Mouse (Mus musculus) left cerebral cortex, postnatal 10 days (tissue): Measurements from ENCODE around the gene Zdhhc17. TPM values are rescaled to one million over a fixed set of nuclear protein-coding genes. Genes with fewer than 3 reads are reported as not detected.
A peak's percentile ranks its signal among the peaks of the same experiment; 100 is the strongest.

ENCODE experiments used
- DNase-seq, 2 experiments: peaks; one replicate each; pipeline ENCODE4 v3.0.0; 2021 to 2022; ENCODE audit warnings: low spot score in 2 of 2, mixed read lengths in 1 of 2; ENCODE audit errors: extremely low spot score in 1 of 2
- intact Hi-C: fragments of 180-260 bp; cut with DNase I; formaldehyde crosslinking; loops from one replicate; pipeline ENCODE4 v1.15.1; 2025
- total RNA-seq, 2 experiments: library from RNA; stranded (reverse); gene quantifications; 2 replicates each; pipeline ENCODE4 v1.2.3; 2021

Zdhhc17 gene
- total RNA-seq, 2 experiments from 2014 or later = 82.5 to 88.4 TPM

- no peak for DNase-seq
These were observed 763 bp downstream of the Zdhhc17 start for GRCm38 (mm10) chr10:111009113-111009640.

DNA sequence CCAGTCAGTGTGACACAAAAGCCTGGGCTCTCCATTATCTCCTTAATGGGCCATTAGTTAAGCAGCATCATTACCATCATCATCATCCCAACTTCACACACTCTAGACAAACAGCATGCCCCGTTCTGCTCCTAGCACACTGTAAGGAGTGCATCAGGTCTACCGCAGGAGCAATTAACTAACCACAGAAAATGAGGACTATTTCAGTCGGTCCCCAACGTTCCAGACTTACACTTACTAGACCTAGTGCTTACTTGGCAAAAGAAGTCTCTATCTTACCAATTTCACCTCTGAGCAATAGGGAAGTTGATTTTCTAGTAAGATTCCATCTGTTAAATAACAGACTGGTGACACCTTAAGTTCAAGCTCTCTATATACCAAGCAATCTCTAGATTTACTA, 2.3 kb downstream of the Zdhhc17 start:
- no peak for DNase-seq
- intact Hi-C loops = no loop called here

More at GRCm38 (mm10) chr10:111009113-111009640, 763 bp downstream of the Zdhhc17 start:
- intact Hi-C loops = no loop called here

- intact Hi-C loops = no loop called here
These were observed 4.1 kb downstream of the Zdhhc17 start for GRCm38 (mm10) chr10:111005611-111006488.

DNA sequence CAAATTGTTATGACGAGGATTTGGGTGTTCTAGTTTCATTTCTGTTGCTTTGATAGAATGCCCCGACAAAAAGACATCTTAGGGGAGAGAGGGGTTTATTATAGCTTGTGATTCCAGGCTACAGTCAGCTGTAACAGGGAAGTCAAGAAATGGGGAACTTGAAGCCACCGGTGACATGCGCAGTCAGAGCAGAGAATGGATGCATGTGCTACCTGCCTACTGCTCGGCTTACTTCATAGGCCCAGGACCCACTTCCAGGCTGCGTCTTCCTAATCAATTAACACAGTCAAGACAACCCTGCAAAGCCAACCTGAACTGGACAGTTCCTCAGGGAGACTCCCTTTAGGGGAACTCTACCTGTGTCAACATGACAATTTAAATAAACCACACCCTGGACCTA, 5.7 kb downstream of the Zdhhc17 start:
- DNase-seq = no peak
- intact Hi-C loops = no loop called here

More at GRCm38 (mm10) chr10:111005611-111006488, 4.1 kb downstream of the Zdhhc17 start:
- no peak for DNase-seq

DNA sequence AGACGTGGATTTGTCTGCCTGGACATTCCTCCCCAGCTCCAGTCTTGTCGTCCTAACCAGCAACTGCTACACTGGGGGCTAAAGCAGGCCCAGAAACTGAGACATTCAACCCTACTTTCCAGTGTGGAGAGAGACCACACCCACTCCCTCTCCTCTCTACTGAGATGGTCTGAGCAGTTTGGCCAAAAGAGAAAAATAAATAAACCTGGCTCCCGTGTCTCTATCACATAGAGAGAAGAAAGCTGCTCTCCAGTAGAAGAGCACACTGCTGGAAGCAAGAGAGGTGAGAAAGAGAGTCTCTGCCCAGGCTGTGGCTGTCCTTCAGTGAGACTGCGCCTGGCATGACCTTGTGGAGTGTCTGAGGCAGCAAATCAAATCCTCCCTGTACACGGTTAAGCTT, 10.7 kb downstream of the Zdhhc17 start:
- intact Hi-C loops = no loop called here
- DNase-seq = no peak

DNA sequence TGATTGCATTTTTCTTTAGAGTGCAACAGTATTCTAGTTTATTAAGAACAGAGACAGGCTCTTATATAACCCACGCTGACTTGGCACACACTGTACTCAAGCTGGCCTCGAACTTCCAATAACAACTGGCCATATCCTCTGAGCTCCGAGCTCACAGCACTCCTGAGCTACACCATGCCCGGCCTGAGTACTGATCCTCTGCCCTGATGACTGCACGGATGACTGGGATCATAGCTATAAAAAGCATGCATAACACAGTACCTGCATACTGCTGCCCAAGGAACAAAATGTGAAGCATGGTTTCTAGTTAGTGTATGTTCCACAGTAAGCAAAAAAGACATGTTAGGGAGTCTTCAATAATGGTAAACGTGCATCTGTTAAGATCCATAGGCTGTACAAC, 12.8 kb downstream of the Zdhhc17 start:
- intact Hi-C loops = no loop called here
- no peak for DNase-seq

- intact Hi-C loops = loop anchor here (5.0 kb wide), 1 partner anchor 108 kb away; no protein-coding TSS in a partner anchor
- DNase-seq = no peak
These were observed 15.2 kb downstream of the Zdhhc17 start for GRCm38 (mm10) chr10:110994761-110995160.

- DNase-seq = no peak
- intact Hi-C loops = loop anchor here (5.0 kb wide), 1 partner anchor 109 kb away; no protein-coding TSS in a partner anchor
These were observed 16.7 kb downstream of the Zdhhc17 start for GRCm38 (mm10) chr10:110993249-110993648.

- DNase-seq = no peak
- intact Hi-C loops = loop anchor here (5.0 kb wide), 1 partner anchor 110 kb away; no protein-coding TSS in a partner anchor
These were observed 17.9 kb downstream of the Zdhhc17 start for GRCm38 (mm10) chr10:110992047-110992431.

- no peak for DNase-seq
- intact Hi-C loops = loop anchor here (5.0 kb wide), 1 partner anchor 111 kb away; no protein-coding TSS in a partner anchor
These were observed 18.5 kb downstream of the Zdhhc17 start for GRCm38 (mm10) chr10:110991307-110992046.

- DNase-seq = no peak
- intact Hi-C loops = loop anchor here (5.0 kb wide), 1 partner anchor 113 kb away; no protein-coding TSS in a partner anchor
These were observed 20.2 kb downstream of the Zdhhc17 start for GRCm38 (mm10) chr10:110989729-110990128.

DNA sequence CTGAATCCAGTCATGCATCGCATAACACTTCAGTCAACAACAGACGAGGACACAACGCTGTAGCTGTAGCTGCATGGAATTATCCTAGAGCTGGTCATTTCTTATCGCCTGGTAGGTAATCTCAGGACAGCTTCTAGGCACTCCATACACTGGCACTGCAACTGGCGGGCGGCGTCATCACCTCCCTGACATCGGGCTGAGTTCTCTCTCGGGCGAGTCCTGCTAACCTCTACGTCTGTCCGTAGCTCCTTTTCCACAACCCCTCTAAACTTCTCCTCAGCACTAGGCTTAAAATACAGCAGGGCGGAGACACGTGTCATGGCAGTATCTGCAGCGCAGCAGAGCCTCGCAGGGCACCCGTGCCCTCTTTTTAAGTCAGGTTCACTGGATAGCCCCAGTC, 23.3 kb downstream of the Zdhhc17 start:
- no peak for DNase-seq
- intact Hi-C loops = no loop called here

- intact Hi-C loops = no loop called here
- DNase-seq = no peak
These were observed 27.2 kb downstream of the Zdhhc17 start for GRCm38 (mm10) chr10:110982771-110983170.

- no peak for DNase-seq
- intact Hi-C loops = no loop called here
These were observed 29.5 kb downstream of the Zdhhc17 start for GRCm38 (mm10) chr10:110980441-110980840.

- intact Hi-C loops = no loop called here
- DNase-seq = no peak
These were observed 30.5 kb downstream of the Zdhhc17 start for GRCm38 (mm10) chr10:110979431-110979830.

DNA sequence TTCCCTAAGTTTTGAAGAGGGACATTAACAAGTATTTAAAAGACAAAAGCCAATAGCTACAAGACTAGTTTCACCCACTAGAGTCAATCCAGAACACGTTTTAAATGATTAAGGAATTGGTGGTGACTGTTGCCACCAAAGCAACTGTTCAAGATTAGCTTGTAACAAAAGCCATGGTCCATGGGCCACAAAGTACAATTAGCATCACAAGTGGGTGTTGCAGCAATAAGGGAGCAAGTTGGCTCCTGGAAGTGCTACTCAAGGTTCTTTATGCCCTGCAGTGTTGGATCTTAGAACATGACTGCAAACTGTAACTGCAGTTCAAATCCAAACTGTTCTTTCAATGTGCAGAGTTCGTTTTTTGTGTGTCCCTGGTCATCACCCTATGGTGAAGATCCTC, 32.6 kb downstream of the Zdhhc17 start:
- intact Hi-C loops = loop anchor here (2.0 kb wide), 1 partner anchor 183 kb away; no protein-coding TSS in a partner anchor
- no peak for DNase-seq

DNA sequence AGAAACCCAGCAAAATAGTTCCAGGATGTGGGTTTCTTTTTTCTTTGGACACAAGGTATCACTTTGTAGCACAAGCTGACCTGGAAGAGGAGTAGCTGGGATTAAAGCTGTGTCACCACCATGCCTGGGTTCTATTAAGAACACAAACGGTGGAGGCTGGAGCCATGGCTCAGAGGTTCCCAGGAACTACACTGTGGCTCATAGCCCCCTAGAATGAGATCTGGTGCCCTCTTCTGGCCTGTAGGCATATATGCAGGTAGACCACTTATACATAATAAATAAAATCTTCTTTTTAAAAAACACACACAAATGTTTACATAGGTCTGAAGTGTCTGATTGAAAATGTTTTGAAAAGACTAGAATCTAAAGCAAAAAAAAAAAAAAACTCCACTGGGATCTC, 33.9 kb downstream of the Zdhhc17 start:
- peak in 1 of 2 experiments; percentile 39 for DNase-seq
- intact Hi-C loops = loop anchor here (2.0 kb wide), 1 partner anchor 181 kb away; no protein-coding TSS in a partner anchor

- DNase-seq = no peak
- intact Hi-C loops = no loop called here
These were observed 35.1 kb downstream of the Zdhhc17 start for GRCm38 (mm10) chr10:110974885-110975284.

GRCm38 (mm10) chr10:110974463-110974862, 35.5 kb downstream of the Zdhhc17 start:
- peak; percentile 24 to 58 for DNase-seq
- intact Hi-C loops = no loop called here
